Mouse (Mus musculus) MEL (cell line): ENCODE measurements at regions not wholly inside any gene's neighbourhood (a gene's known extent, or its start where the extent isn't known, plus 50 kb on each side); places are given as distances from the start of the nearest gene placed in this dataset.

Experiments
- DNase-seq: peaks from one replicate; pipeline ENCODE4 v3.0.0; 2011; ENCODE audit warnings: low read depth, low spot score
- H3K27ac ChIP-seq: 2 replicates; pipeline ENCODE4 v1.5.1; 2012; ENCODE audit warnings: low read depth, mild to moderate bottlenecking, control low read depth, low read length, moderate library complexity; ENCODE audit not compliant: control insufficient read depth
- H3K27me3 ChIP-seq, 2 experiments: fragments of 150-350 bp in 1 of 2; sonication (generic) in 1 of 2; 2 replicates each; pipeline ENCODE4 v1.6.1; 2012; ENCODE audit warnings: low read length in 2 of 2, mild to moderate bottlenecking in 2 of 2, improper control_type of control experiment in 1 of 2, moderate library complexity in 1 of 2; ENCODE audit not compliant: insufficient read depth in 2 of 2, control insufficient read depth in 1 of 2
- H3K36me3 ChIP-seq, 2 experiments: 2 replicates each; pipeline ENCODE4 v1.6.1; 2012 to 2014; ENCODE audit warnings: low read length in 2 of 2, improper control_type of control experiment in 1 of 2, inconsistent platforms in 1 of 2, mild to moderate bottlenecking in 1 of 2; ENCODE audit not compliant: insufficient read depth in 2 of 2, control insufficient read depth in 1 of 2
- H3K4me1 ChIP-seq, 2 experiments: fragments of 150-350 bp in 1 of 2; sonication (generic) in 1 of 2; 2 replicates each; pipeline ENCODE4 v1.6.1; 2012; ENCODE audit warnings: low read length in 2 of 2, improper control_type of control experiment in 1 of 2, mild to moderate bottlenecking in 1 of 2; ENCODE audit not compliant: insufficient read depth in 2 of 2, control insufficient read depth in 1 of 2
- H3K4me3 ChIP-seq, 2 experiments: fragments of 150-350 bp in 1 of 2; sonication (generic) in 1 of 2; 2 replicates each; pipeline ENCODE4 v1.5.1; 2012; ENCODE audit warnings: low read depth in 2 of 2, low read length in 2 of 2, mild to moderate bottlenecking in 2 of 2, moderate library complexity in 2 of 2, control low read depth in 1 of 2, improper control_type of control experiment in 1 of 2; ENCODE audit not compliant: control insufficient read depth in 1 of 2, insufficient read depth in 1 of 2
- H3K79me2 ChIP-seq: 2 replicates; pipeline ENCODE4 v1.6.1; 2012; ENCODE audit warnings: mild to moderate bottlenecking, low read length, moderate library complexity; ENCODE audit not compliant: control insufficient read depth, poor library complexity, insufficient read depth
- H3K9ac ChIP-seq: 2 replicates; pipeline ENCODE4 v1.6.1; 2012; ENCODE audit warnings: low read depth, mild to moderate bottlenecking, control low read depth, low read length, moderate library complexity; ENCODE audit not compliant: control insufficient read depth, poor library complexity, severe bottlenecking
- H3K9me3 ChIP-seq: fragments of 150-350 bp; sonication (generic); replicated peaks from 2 replicates; pipeline ENCODE4 v1.6.1; 2012; ENCODE audit warnings: mild to moderate bottlenecking, low read length, improper control_type of control experiment, moderate library complexity; ENCODE audit not compliant: insufficient read depth
- CTCF ChIP-seq, 3 experiments: IDR thresholded peaks in 2 of 3; conservative IDR thresholded peaks in 1 of 3; 2 replicates each; pipeline ENCODE4 v1.5.1; 2011 to 2012; ENCODE audit warnings: low read length in 3 of 3, low read depth in 2 of 3, mild to moderate bottlenecking in 2 of 3, improper control_type of control experiment in 1 of 3, inconsistent platforms in 1 of 3, mixed read lengths in 1 of 3, moderate library complexity in 1 of 3; ENCODE audit not compliant: control insufficient read depth in 1 of 3, insufficient read depth in 1 of 3, poor library complexity in 1 of 3, severe bottlenecking in 1 of 3
- E2F4 ChIP-seq: IDR thresholded peaks from 2 replicates; pipeline ENCODE4 v1.6.1; 2011; ENCODE audit warnings: low read depth, low read length, improper control_type of control experiment, borderline replicate concordance
- ELF1 ChIP-seq: IDR thresholded peaks from 2 replicates; pipeline ENCODE4 v1.6.1; 2014; ENCODE audit warnings: low read depth, mild to moderate bottlenecking, inconsistent platforms, low read length, improper control_type of control experiment, moderate library complexity
- EP300 ChIP-seq, 2 experiments: IDR thresholded peaks; 2 replicates each; pipeline ENCODE4 v1.6.1; 2011; ENCODE audit warnings: improper control_type of control experiment in 2 of 2, low read length in 2 of 2, low read depth in 1 of 2, mild to moderate bottlenecking in 1 of 2
- ETS1 ChIP-seq: IDR thresholded peaks from 2 replicates; pipeline ENCODE4 v1.6.1; 2012; ENCODE audit warnings: low read depth, mild to moderate bottlenecking, inconsistent platforms, low read length, improper control_type of control experiment, moderate library complexity
- HCFC1 ChIP-seq: IDR thresholded peaks from 2 replicates; pipeline ENCODE4 v1.6.1; 2012; ENCODE audit warnings: low read depth, mild to moderate bottlenecking, inconsistent platforms, low read length, improper control_type of control experiment, moderate library complexity
- JUND ChIP-seq: IDR thresholded peaks from 2 replicates; pipeline ENCODE4 v1.6.1; 2011; ENCODE audit warnings: low read depth, mild to moderate bottlenecking, improper control_type of control experiment, low read length
- MAFK ChIP-seq: IDR thresholded peaks from 2 replicates; pipeline ENCODE4 v1.6.1; 2011; ENCODE audit warnings: low read depth, mild to moderate bottlenecking, low read length, improper control_type of control experiment, borderline replicate concordance
- MAZ ChIP-seq: IDR thresholded peaks from 2 replicates; pipeline ENCODE4 v1.6.1; 2012; ENCODE audit warnings: low read depth, mild to moderate bottlenecking, inconsistent platforms, low read length, improper control_type of control experiment
- MYB ChIP-seq: IDR thresholded peaks from 2 replicates; pipeline ENCODE4 v1.6.1; 2011; ENCODE audit warnings: mild to moderate bottlenecking, low read depth, low read length, improper control_type of control experiment
- MYC ChIP-seq: IDR thresholded peaks from 2 replicates; pipeline ENCODE4 v1.6.1; 2011; ENCODE audit warnings: low read depth, mild to moderate bottlenecking, low read length, improper control_type of control experiment, moderate library complexity
- NRF1 ChIP-seq: IDR thresholded peaks from 2 replicates; pipeline ENCODE4 v1.6.1; 2014; ENCODE audit warnings: low read depth, mild to moderate bottlenecking, inconsistent platforms, low read length, improper control_type of control experiment, moderate library complexity; ENCODE audit not compliant: poor library complexity, insufficient read depth, severe bottlenecking
- POLR2A ChIP-seq, 2 experiments: IDR thresholded peaks; 2 replicates each; pipeline ENCODE4 v1.6.1; 2011 to 2012; ENCODE audit warnings: low read length in 2 of 2, mild to moderate bottlenecking in 2 of 2, control low read depth in 1 of 2, improper control_type of control experiment in 1 of 2, low read depth in 1 of 2, moderate library complexity in 1 of 2; ENCODE audit not compliant: control insufficient read depth in 1 of 2, insufficient read depth in 1 of 2, poor library complexity in 1 of 2
- POLR2AphosphoS2 ChIP-seq: IDR thresholded peaks from 2 replicates; pipeline ENCODE4 v1.6.1; 2011; ENCODE audit warnings: low read length, improper control_type of control experiment
- RAD21 ChIP-seq: IDR thresholded peaks from 2 replicates; pipeline ENCODE4 v1.6.1; 2011; ENCODE audit warnings: mild to moderate bottlenecking, low read depth, low read length, improper control_type of control experiment
- SMC3 ChIP-seq: IDR thresholded peaks from 2 replicates; pipeline ENCODE4 v1.6.1; 2011; ENCODE audit warnings: low read depth, low read length, improper control_type of control experiment
- TCF12 ChIP-seq: IDR thresholded peaks from 2 replicates; pipeline ENCODE4 v1.6.1; 2014; ENCODE audit warnings: low read depth, mild to moderate bottlenecking, inconsistent platforms, low read length, improper control_type of control experiment, moderate library complexity
- USF1 ChIP-seq: IDR thresholded peaks from 2 replicates; pipeline ENCODE4 v1.6.1; 2014; ENCODE audit warnings: low read depth, mild to moderate bottlenecking, inconsistent platforms, low read length, improper control_type of control experiment, moderate library complexity
- USF2 ChIP-seq, 2 experiments: IDR thresholded peaks; 2 replicates each; pipeline ENCODE4 v1.6.1; 2011 to 2012; ENCODE audit warnings: improper control_type of control experiment in 2 of 2, low read length in 2 of 2, borderline replicate concordance in 1 of 2, inconsistent platforms in 1 of 2, low read depth in 1 of 2, mild to moderate bottlenecking in 1 of 2; ENCODE audit not compliant: insufficient read depth in 1 of 2
- ZMIZ1 ChIP-seq: IDR thresholded peaks from 2 replicates; pipeline ENCODE4 v1.6.1; 2012; ENCODE audit warnings: low read depth, mild to moderate bottlenecking, inconsistent platforms, low read length, improper control_type of control experiment, moderate library complexity

DNA sequence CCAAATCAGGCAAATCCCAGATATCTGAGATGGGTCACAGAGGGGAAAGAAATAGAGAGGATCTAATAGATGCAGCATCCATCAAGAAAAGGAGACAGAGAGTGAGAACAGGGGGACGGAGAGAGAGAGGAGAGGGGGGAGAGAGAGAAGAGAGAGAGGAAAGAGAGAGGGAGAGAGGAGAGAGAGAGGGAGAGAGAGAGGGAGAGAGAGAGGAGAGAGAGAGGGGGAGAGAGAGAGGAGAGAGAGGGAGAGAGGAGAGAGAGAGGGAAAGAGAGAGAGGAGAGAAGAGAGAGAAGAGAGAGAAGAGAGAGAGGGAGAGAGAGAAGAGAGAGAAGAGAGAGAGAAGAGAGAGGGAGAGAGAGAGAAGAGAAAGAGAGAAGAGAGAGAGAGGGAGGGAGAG, 462.7 kb downstream of the Rnf144b start:
- H3K36me3 ChIP-seq, result no peaks in the 10 kb centered on the region
- TF ChIP-seq MAFK, result no peak
- TF ChIP-seq TCF12, result no peak
- TF ChIP-seq SMC3, result no peak
- H3K79me2 ChIP-seq, result no peaks in the 10 kb centered on the region
- no peaks in the 10 kb centered on the region for H3K27me3 ChIP-seq
- no peak overlapping the region for H3K9ac ChIP-seq
- no peak overlapping the region for H3K4me3 ChIP-seq
- no peak for DNase-seq
- H3K27ac ChIP-seq, result no peak overlapping the region
- no peaks in the 10 kb centered on the region for H3K4me1 ChIP-seq
- no peaks in the 10 kb centered on the region for H3K9me3 ChIP-seq

DNA sequence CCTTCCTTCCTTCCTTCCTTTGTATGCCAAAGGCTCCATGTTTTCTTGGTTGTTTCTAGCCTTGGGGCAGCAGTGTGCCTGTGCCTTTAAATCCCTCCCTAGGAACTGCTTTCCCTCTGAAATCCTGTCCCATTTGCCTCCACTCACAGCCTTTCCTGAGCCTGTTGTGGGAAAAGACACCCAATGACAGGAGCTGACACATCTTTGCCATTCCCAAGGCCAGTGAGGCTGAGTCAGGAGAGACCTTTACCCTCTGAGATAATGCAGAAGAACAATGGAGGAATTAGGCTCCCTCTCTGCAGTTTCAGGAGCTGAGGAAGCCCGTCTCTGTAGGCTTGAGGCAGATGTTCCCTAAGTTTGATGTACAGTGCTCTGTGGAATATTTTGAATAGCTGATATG, 480.2 kb downstream of the Rnf144b start:
- Histone ChIP-seq H3K27me3 (no peaks in the 10 kb centered on the region), H3K9me3 (no peaks in the 10 kb centered on the region)
- DNase-seq, result no peak

DNA sequence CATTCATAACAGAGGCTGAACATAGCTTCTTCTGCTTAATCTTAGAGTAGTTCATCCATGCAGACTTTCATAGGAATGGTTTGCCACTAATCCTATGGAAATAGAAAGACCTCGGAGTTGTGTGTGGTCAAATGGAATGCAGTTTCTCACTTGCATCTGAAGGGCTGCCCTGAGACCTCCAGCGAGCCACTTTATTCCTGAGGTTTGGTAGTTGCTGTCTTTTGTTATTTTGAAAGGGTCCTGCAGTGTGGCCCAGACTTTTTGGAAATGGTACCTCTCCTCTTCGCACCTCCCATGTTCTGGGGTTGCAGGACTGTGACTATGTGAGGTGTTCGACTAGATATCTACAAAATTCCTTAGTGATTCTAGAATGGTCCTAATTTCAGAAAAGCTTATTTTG, 489.0 kb downstream of the Rnf144b start:
- Histone ChIP-seq H3K4me3 (no peak overlapping the region), H3K36me3 (no peaks in the 10 kb centered on the region), H3K27me3 (no peaks in the 10 kb centered on the region), H3K27ac (no peak overlapping the region), H3K79me2 (no peaks in the 10 kb centered on the region), H3K4me1 (no peaks in the 10 kb centered on the region), H3K9ac (no peak overlapping the region), H3K9me3 (no peaks in the 10 kb centered on the region)
- no peak for TF ChIP-seq E2F4
- TF ChIP-seq MYB, result no peak
- no peak for TF ChIP-seq POLR2A (IDR thresholded peaks at IDR 0.05; ENCODE audit: control insufficient read depth in 1 of 2, insufficient read depth in 1 of 2, low read depth in 1 of 2, low read length in 2 of 2, poor library complexity in 1 of 2)
- TF ChIP-seq JUND, result no peak
- TF ChIP-seq ZMIZ1, result no peak
- no peak for TF ChIP-seq USF2 (IDR thresholded peaks at IDR 0.05; ENCODE audit: borderline replicate concordance in 1 of 2, insufficient read depth in 1 of 2, low read depth in 1 of 2, low read length in 2 of 2)
- TF ChIP-seq HCFC1, result no peak
- TF ChIP-seq CTCF (IDR thresholded peaks at IDR 0.05 in 2 of 3, conservative IDR thresholded peaks at IDR 0.05 in 1 of 3; ENCODE audit: control insufficient read depth in 1 of 3, insufficient read depth in 1 of 3, low read depth in 2 of 3, low read length in 3 of 3, poor library complexity in 1 of 3, severe bottlenecking in 1 of 3), result no peak
- no peak for TF ChIP-seq TCF12
- TF ChIP-seq EP300 (IDR thresholded peaks at IDR 0.05; ENCODE audit: low read depth in 1 of 2, low read length in 2 of 2), result no peak
- TF ChIP-seq ELF1, result no peak
- no peak for TF ChIP-seq ETS1
- no peak for DNase-seq

More for the DNA sequence above, 480.2 kb downstream of the Rnf144b start:
- no peak overlapping the region for H3K27ac ChIP-seq
- no peak overlapping the region for H3K9ac ChIP-seq
- no peaks in the 10 kb centered on the region for H3K36me3 ChIP-seq
- H3K79me2 ChIP-seq, result no peaks in the 10 kb centered on the region
- no peak for TF ChIP-seq NRF1
- TF ChIP-seq RAD21, result no peak
- no peak for TF ChIP-seq POLR2AphosphoS2
- TF ChIP-seq E2F4, result no peak
- no peak for TF ChIP-seq MAZ
- TF ChIP-seq USF1, result no peak
- no peak for TF ChIP-seq MYC
- H3K4me3 ChIP-seq, result no peak overlapping the region
- no peaks in the 10 kb centered on the region for H3K4me1 ChIP-seq
